Mouse (Mus musculus): Measurements from ENCODE around the gene Rpl9.

The Rpl9 gene

DNA sequence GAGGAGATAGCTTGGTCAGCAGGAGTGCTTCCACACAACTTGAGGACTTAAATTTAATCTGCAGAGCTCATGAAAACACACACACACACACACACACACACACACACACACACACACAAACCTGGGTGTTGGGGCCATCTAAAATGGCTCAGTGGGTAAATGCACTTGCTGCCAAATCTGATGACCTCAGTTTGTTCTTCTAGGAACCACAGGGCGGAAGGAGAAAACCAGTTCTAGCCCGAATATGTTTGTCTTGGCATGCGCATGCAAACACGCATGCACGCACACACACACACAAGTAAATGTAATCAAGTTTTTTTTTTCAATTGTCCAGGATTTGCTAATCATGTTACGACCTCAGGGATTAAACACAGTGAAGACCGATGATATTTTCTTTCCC is 19.7 kb downstream of the Rpl9 start:
- no peak for DNase-seq

DNA sequence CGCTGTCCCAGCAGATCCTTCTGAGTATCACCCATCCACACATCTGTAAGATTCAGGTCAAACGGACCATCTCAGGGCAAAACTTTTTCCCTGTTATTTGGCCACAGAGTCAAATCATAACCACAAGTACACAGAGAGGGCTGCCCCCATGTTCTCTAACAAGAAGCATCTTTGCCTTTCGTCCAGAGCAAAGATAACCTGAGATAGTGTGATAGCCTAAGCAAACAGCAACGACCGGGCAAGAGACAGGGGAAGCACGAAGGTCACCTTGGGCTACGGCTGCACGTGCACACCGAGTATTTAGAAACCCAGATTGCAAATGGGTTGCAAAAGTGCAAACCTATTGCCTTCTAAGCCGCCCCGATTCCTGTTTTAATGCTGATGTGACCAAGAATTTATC is 23.4 kb downstream of the Rpl9 start:
- DNase-seq, result no peak

DNA sequence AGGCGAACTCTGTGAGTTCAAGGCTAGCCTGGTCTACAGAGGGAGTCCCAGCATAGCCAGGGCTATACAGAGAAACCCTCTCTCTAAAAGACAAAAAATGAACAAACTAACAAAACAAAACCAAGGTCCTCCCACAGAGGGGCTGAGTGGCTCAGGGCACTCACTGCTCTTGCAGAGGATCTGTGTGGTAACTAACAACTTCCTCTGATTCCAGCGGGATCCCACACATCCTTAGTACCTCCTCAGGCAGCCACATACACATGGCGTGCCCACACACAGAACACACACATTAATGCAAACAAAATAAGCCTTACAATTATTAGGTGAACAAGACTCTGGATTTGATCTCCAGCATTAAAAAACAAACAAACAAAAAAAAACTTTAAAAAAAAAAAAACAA is 33.5 kb downstream of the Rpl9 start:
- no peak for DNase-seq

DNA sequence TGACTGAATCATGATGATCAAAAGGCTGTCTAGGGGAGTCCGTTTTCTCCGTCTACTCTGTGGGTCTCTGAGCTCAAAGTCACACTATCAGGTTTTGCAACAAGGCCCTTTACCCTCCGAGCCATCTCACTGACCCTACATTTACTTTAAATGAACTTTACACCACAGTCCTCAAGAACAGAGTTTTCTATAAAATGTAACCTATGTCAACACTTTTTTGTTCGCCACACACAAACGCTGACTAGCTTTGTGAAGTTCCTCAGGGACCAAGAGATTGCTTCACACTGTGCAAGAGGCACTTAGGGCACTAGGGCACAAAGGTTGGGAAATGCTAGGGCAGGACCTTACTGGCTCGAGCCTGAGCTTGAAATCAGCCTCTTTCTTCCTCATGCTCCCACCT is 34.4 kb downstream of the Rpl9 start:
- DNase-seq, result no peak

DNA sequence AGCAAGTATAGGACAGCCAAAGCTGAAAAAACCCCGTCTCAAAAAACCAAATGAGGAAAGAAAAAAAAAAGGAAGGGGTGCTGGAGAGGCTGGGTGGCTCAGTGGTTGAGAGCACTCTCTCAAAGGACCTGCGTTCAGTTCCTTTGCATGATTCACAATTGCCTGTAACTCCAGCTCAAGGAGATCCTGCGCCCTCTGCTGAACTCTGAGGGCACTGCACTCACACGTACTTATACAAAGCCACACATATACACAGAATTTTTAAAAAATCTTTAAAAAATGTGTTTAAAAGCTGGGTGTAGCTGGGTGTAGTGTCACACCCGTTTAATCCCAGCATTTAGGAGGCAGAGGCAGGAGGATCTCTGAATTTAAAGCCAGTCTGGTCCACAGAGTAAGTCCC is 36.3 kb downstream of the Rpl9 start:
- DNase-seq, result no peak

DNA sequence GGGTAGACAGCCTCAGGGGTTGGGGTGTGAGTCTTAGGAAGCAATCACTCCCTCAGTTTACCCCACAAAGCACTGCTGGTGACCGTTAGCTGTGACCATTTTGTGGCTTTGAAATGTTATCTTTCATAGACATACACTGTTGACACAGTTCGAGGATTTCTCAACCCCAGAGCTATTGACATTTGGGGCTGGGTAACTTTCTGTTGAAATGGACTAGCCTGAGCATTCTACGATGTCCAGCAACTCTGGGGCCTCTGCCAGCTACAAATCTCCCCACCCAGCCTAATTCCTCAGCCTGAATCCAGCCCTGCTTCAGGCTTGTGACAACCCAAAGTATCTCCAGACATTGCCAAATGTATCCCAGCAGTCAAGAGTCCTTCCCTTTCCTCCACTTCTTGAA is 37.1 kb downstream of the Rpl9 start:
- DNase-seq, result no peak

DNA sequence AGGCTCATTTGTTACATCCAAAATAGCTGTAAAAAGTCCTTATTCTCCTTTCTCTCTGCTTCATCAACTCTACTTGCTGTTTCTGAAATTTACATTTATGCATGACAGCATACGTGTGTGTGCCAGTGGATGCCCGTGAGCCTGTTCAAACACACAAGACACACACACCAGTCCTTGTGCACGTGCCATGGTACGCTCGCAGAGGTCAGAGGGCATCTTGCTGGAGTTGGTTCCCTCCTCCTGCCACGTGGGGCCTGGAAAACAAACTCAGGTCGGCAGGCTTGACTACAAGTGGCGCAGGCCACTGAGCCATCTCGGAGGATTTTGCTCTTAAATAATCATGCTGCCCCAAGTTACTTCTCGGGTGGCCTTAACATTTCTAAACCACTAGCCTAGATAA is 40.7 kb downstream of the Rpl9 start:
- DNase-seq, result no peak

DNA sequence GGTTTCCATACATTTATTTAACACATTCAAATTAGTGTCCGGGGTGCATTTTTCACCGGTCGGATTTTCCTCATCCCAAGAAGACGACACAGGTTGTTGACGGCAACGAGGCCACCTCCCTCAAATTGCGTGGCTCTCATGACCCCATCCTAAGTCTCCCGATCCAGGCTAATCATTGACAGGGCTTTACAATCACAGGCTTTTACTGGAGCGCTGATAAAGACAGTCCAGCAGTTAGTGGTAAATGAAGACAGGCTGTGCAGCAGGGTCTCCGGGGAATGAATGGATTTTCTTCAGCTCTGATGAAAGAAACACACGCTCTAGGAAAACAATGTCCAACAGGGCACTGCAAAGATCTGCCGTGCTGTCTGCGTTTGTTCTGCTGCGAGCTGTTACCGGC is 43.1 kb downstream of the Rpl9 start, which contains the start of gene Klb:
Gene Klb (plus strand): TSS at position 147 of the 400 bp plus-strand sequence.
- no peak for DNase-seq

DNA sequence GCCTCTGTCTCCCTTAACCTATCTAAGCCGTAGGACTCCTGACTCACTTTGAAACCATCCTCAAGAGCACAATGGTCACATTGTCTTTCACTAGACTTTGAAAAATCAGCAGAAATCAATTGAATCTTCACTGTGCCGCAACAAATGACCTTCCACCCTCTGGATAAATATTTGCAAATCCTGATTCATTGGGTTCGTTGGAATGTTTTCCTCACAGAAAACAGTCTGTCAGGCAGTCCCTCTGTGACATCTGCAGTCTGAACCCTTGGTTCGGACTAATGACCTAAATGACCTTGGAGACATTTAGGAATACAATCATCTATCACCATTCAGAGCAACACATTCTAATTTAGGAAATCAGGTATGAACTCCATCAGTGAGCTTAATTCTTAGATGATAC is 51.1 kb downstream of the Rpl9 start:
- DNase-seq, result no peak

DNA sequence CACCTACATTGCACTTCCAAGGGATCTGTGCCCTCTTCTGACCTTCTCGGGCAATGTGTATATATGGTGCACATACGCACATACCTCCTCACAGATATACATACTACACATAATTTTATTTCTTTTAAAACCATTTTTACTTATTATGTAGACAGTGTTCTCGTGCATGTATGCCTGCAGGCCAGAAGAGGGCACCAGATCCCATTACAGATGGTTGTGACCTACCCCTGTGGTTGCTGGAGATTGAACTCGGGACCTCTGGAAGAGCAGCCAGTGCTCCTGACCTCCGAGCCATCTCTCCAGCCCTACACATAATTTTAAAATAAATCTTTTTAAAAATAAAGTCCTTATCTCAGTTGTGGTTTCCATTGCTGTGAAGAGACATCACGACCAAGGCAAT is 52.9 kb downstream of the Rpl9 start:
- DNase-seq, result no peak
